Mouse (Mus musculus) layer of hippocampus, postnatal 10 days (tissue): ENCODE results near the gene Eif4e3. TPM values are rescaled to one million over a fixed set of nuclear protein-coding genes. Genes with fewer than 3 reads are reported as not detected.

Source experiments
- DNase-seq, 2 experiments: peaks; one replicate each; pipeline ENCODE4 v3.0.0; 2021; ENCODE audit warnings: low spot score in 2 of 2
- long read RNA-seq: library from polyadenylated mRNA; stranded (forward); transcript quantifications from one replicate; pipeline ENCODE4 v2.0.0, GENCODE M21; 2023
- total RNA-seq, 2 experiments: library from RNA; stranded (reverse); gene quantifications; 2 replicates each; pipeline ENCODE4 v1.2.3; 2021

The Eif4e3 gene
- 10 to 100 TPM; 18.4 to 20.3 TPM for total RNA-seq
- long read RNA-seq, partial matches to known transcripts, result 1 of 8 reads
- long read RNA-seq, other reads (novel, unspliced or antisense), result 4 of 8 reads

- DNase-seq, result peak in 1 of 2 experiments; percentile 45
Observed at GRCm38 (mm10) chr6:99666318-99667171, at the start of gene Eif4e3, which contains the start of gene Gm20696. Gene Eif4e3, minus strand, starts transcription at chr6:99666771. Gene Gm20696, minus strand, starts transcription at chr6:99666797.

GRCm38 (mm10) chr6:99715913-99716312, 49.3 kb upstream of the Eif4e3 start:
- DNase-seq, result no peak

DNA sequence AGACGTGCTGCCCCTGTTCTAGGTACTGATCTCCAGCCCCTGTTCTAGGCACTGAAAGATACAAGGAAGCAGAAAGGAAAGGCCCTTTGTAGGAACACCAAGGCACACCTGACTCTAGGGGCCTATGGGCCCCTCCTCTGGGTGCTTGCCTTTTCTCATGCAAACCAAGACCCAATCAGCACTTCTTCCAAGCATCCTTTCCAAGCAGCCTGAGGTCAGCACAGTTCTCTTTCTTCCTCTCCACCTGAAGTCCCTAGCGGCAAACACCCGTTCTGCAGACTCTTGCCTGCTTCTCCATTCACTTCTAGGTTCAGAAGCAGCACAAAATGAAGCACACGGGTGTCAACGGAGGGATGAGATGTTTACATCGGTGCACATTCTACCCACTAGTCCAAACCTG, 48.6 kb upstream of the Eif4e3 start:
- no peak for DNase-seq

DNA sequence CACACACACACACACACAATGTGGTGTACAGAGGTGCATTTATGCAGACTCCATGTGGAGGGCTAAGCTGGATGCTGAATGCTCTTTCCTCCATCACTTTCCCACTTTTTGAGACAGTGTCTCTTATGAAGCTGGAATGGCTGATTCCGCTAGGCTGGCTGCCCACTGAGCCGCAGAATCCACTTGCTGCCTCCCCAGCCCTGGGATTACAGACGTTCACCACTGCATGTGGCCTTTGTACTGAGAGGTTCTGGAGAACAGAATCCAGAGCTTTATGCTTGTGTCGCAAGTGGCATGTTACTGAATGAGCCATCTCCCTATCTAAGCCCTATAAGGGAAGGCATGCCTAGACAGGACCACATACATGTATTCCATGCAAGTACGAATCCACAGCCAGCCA, 46.7 kb upstream of the Eif4e3 start:
- no peak for DNase-seq

DNA sequence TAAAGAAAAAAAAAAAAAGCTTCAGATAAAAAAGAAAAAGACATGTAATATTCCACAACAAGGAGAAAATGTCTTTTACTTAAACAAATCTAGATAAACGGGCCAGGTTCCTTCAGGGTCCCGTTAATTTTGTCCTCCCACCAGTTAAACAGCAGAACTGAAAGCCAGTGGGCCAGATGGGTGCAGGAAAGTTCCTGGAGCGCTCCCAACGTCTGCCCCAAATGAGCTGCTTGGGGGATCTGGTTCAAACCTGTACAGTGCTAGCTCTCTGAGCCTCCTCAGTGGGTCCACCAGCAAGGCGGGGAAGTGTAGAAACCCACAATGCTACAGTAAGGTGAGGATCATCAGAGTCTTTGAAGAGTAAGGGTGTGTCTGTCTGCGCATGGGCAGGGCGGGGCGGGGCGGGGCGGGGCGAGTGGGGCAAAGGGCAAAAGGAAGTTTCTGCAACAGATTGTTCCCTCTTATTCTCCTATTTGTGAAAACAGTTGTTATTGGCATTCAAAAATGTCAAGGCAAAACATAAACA, 45.1 kb upstream of the Eif4e3 start:
- no peak for DNase-seq

- no peak for DNase-seq
Observed at GRCm38 (mm10) chr6:99700484-99700883, 33.9 kb upstream of the Eif4e3 start.

GRCm38 (mm10) chr6:99692916-99693841, 26.6 kb upstream of the Eif4e3 start:
- peak; percentile 30 to 61 for DNase-seq

DNA sequence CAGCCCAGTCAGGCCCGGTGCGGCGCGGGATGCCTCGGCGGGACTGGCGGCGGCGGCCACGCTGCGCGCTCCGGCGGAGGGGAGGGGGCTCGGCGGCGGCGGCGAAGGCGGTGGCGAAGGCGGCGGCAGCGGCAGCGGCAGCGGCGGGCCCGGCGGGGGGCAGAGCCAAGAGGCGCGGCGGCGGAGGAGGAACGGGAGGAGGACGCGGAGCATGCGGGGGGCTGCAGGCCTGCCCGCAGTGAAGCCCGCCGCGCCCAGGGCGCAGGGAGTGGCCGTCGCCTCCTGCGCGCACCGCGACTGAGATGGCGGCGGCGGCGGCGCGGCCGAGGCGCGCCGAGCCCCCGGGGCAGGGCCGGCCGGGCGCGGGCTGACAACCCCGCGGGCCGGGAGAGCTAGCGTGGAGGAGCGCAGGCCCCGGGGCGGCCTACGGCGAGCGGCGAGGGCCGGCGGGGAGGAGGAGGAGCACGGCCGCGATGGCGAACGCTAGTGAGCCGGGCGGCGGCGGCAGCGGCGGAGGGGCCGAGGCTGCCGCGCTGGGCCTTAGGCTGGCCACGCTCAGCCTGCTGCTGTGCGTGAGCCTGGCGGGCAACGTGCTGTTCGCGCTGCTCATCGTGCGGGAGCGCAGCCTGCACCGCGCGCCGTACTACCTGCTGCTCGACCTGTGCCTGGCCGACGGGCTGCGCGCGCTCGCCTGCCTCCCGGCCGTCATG, 25.8 kb upstream of the Eif4e3 start, which contains the start of gene Gpr27:
Gene Gpr27, plus strand, starts transcription at position 474 of the 710 bp plus-strand sequence.
- DNase-seq, result peak; percentile 59 to 70

DNA sequence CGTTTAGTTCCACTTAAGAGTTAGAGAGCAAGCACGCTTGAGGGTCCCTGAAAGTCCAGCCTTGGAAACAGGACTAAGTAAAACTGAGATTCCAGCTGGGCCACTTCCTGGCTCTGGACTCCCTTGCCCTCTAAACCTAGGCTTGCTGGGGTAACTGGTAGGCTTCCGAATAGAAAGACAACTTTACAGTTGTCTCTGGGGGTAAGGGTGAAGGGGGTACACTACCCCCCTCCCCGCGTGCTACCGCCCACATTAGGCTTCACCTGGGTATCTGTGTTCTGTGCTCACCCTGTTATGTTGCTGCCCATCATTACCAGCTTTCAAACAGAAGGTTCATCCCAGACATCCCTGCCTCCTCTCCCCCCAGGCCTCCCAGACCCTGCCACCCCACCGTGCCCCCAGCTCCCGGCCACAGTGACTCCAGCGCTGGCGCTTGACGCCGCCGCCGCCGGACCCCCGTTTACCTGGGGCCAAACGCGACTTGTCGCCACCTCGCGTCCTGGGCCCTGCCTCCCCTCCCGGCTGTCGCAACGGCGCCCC, 25.2 kb upstream of the Eif4e3 start:
- no peak for DNase-seq

DNA sequence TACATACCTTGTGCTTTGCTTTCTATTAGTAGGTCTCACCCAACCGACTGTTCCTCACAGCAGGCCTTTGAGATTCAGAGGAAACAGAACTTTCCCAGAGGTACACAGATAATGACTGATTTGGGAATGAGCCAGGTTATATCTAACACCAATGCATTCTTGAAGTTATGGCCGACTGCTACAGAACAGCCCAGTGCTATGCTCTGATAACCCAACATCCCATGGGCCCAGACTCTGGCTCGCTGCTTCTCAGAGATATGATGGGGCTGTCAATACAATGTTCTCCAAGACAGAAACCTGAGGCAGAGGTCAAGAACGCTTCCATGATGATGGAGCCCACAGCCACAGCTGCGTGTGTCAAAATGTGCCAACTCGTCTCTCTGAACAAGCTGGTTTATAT, 21.9 kb upstream of the Eif4e3 start:
- no peak for DNase-seq

- no peak for DNase-seq
Observed at GRCm38 (mm10) chr6:99684899-99685298, 18.3 kb upstream of the Eif4e3 start.

- DNase-seq, result no peak
Observed at GRCm38 (mm10) chr6:99683974-99684373, 17.4 kb upstream of the Eif4e3 start.

- peak in 1 of 2 experiments; percentile 46 for DNase-seq
Observed at GRCm38 (mm10) chr6:99678108-99678507, 11.5 kb upstream of the Eif4e3 start.

- no peak for DNase-seq
Observed at GRCm38 (mm10) chr6:99677325-99677724, 10.8 kb upstream of the Eif4e3 start.

- no peak for DNase-seq
Observed at GRCm38 (mm10) chr6:99674482-99674881, 7.9 kb upstream of the Eif4e3 start.

DNA sequence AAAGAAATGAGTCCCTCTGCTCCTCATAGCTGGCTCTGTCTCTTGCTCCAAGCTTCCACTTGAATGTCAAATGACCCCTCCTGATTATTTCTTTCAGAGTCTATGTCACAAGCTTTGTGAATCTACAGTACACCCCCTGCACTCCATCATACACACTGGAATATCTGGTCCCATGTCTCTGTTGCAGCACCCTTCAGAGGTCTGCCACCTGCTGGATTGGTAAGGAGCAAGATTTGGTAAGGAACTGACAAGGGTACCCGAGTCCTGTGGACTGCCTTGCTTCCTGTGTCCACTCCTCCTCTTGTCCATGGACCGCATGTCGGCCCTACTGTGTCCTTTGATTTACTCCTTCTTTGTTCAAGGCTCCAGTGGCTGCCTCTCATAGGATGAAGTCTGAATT, 5.2 kb upstream of the Eif4e3 start:
- no peak for DNase-seq

- peak; percentile 70 to 76 for DNase-seq
Observed at GRCm38 (mm10) chr6:99670481-99671119, 4.0 kb upstream of the Eif4e3 start.

DNA sequence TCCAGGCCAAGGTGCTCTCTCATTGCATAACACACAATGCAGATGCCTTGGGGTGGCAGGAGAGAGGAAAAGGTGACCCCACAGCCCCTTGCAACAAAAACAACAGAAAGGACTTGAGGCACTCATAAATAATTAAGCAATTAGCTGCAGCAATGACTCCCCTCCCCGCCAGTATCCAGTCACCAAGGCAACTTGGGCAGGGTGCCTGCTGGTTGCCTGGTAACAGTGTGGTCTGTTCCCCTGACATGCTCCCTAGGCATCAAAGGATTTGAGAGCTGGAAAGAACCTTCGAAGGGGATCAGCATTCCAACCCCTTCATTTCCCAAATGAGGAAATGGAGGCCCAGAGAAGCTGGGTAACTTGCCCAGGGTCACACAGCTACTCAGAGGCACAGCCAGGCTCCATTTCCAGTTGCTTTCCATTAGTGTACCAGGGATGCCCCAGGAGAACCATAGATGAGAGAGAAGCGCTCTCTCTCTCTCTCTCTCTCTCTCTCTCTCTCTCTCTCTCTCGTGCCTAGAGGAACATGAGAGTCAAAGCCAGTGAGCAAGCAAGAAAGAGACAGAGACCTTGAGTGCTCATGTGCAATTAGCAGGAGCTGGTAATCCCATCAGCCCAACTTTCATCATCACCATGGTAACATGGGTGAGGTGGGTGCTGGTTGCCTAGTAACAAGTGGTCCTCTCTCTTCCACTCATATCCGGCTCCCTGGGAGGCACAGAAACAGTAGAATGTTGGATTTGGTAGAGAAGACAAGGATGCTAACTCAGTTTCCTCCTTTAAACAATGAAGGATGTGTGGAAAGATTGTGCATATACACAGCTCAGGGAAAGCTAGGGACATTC, 3.1 kb upstream of the Eif4e3 start:
- peak; percentile 91 to 93 for DNase-seq

- DNase-seq, result no peak
Observed at GRCm38 (mm10) chr6:99667290-99667689, 719 bp upstream of the Eif4e3 start.
